Mouse (Mus musculus) kidney, adult 2 months (tissue): ENCODE results near the gene Egflam.

Experiments
- CTCF ChIP-seq: fragments of 200-500 bp; conservative IDR thresholded peaks from 2 replicates; pipeline ENCODE4 v1.5.1; 2011; ENCODE audit warnings: low read depth, mild to moderate bottlenecking, control low read depth, low read length, moderate library complexity, mixed read lengths; ENCODE audit not compliant: insufficient read depth, insufficient read length
- POLR2A ChIP-seq: fragments of 200-500 bp; IDR thresholded peaks from one replicate; pipeline ENCODE4 v1.6.1; 2011; ENCODE audit warnings: low read depth, low read length, control low read depth

DNA sequence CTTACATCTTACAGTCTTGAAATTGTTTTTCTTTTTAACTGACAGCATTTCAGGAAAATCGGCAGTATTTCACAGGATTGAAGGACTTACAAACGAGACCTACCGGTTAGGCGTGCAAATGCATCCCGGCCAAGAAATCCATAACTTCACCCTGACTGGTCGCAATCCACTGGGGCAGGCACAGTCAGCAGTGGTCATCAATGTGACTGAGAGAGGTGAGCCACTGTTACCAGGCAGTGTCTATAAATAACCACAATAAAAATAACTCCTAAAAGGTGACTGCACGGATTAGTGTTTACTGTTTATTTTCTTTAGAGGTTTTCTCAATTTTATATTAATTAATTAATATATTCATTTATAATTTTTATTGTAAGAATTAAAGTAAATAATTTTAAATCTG, 224.8 kb downstream of the Egflam start:
- TF ChIP-seq POLR2A (no peak), CTCF (no peak)
